Mouse (Mus musculus) forebrain, embryonic 16.5 days (tissue): ENCODE measurements around the gene Lipn. TPM values are rescaled to one million over a fixed set of nuclear protein-coding genes. Genes with fewer than 3 reads are reported as not detected.

Experiments used
- ATAC-seq: fragments of 200-750 bp; cut with Nextera tagmentation; 2 replicates; pipeline ENCODE4 v1.8.0; 2017; ENCODE audit warnings: mild to moderate bottlenecking, moderate library complexity
- H3K27ac ChIP-seq: fragments of 300-500 bp; sonication (generic); 2 replicates; pipeline ENCODE4 v1.5.1; 2014; ENCODE audit warnings: low read length, control low read depth
- H3K27me3 ChIP-seq: fragments of 300-500 bp; sonication (generic); replicated peaks from 2 replicates; pipeline ENCODE4 v1.6.1; 2014; ENCODE audit warnings: low read length; ENCODE audit not compliant: control insufficient read depth, insufficient read depth
- H3K36me3 ChIP-seq: fragments of 300-500 bp; sonication (generic); 2 replicates; pipeline ENCODE4 v1.6.1; 2014; ENCODE audit not compliant: control insufficient read depth, insufficient read depth
- H3K4me1 ChIP-seq: fragments of 300-500 bp; sonication (generic); replicated peaks from 2 replicates; pipeline ENCODE4 v1.6.1; 2014; ENCODE audit warnings: low read length; ENCODE audit not compliant: control insufficient read depth, insufficient read depth
- H3K4me2 ChIP-seq: fragments of 300-500 bp; sonication (generic); 2 replicates; pipeline ENCODE4 v1.6.1; 2014; ENCODE audit warnings: mild to moderate bottlenecking, low read length, control low read depth
- H3K4me3 ChIP-seq: fragments of 300-500 bp; sonication (generic); replicated peaks from 2 replicates; pipeline ENCODE4 v1.5.1; 2014; ENCODE audit warnings: mild to moderate bottlenecking, low read length, control low read depth
- H3K9ac ChIP-seq: fragments of 300-500 bp; sonication (generic); replicated peaks from 2 replicates; pipeline ENCODE4 v1.6.1; 2014; ENCODE audit warnings: low read depth, low read length, control low read depth
- H3K9me3 ChIP-seq: fragments of 300-500 bp; sonication (generic); 2 replicates; pipeline ENCODE4 v1.6.1; 2016; ENCODE audit warnings: low read length; ENCODE audit not compliant: control insufficient read depth
- WGBS: fragments of 180-500 bp; shearing (Covaris S2); extraction: QIAGEN DNeasy Blood & Tissue Kit; methylation state at CpG from one replicate; pipeline ENCODE4 v1.1.7; 2014; 5-methylcytosine and 5-hydroxymethylcytosine counted together
- polyA plus RNA-seq: library from polyadenylated mRNA; unstranded; fragments of >200 nt; fragmentation: Nextera tagmentation; extraction: Ambion mirVana; gene quantifications from 2 replicates; pipeline ENCODE4 v1.2.1, GENCODE M21; 2015

Lipn gene
- polyA plus RNA-seq, 1 experiment from 2014 or later: not detected

DNA sequence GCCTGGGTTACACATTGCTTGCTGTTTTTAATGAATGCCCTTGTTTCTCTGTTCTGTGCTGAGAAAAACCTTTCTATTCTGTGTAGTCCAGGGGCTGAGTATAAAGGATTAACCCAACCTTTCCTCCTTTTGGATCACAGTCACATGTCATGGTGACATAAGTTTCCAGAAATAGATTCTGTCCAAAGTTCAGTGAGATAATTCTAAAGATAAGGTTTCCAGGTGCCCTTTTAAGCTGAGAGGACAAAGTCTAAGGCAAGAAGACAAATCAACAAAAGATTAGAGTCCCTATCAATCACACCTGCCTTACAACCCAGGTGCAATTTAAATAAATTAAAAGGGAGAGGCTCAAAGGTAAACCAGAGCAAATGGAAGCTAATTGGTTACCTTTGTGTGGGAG is 7.1 kb downstream of the Lipn start:
- no peak overlapping the region for H3K27ac ChIP-seq
- no peaks in the 10 kb centered on the region for H3K4me1 ChIP-seq
- no peaks in the 10 kb centered on the region for H3K27me3 ChIP-seq
- H3K9me3 ChIP-seq: no peaks in the 10 kb centered on the region
- no peak for ATAC-seq
- no peak overlapping the region for H3K9ac ChIP-seq
- no peak overlapping the region for H3K4me3 ChIP-seq
- no peaks in the 10 kb centered on the region for H3K36me3 ChIP-seq
- H3K4me2 ChIP-seq: no peak overlapping the region

DNA sequence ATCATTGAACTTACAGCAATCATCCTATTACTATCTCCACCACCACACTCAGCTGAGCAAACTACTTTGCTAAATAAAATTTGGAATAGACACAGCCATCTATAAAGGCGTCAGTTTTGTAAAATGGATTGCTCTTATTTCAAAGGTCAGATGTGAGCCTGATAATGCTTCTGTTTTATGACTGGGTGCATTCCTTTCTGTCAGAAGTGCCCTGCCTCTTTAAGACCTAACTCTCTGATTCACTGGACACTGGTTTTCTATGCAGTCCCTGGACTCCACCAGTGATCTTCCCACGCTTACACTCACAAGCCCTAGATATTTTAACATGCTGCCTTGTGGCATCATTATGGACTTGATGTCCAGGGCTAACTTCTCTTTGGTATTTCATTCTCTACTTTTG is 11.0 kb downstream of the Lipn start:
- H3K9me3 ChIP-seq: no peaks in the 10 kb centered on the region
- H3K9ac ChIP-seq: no peak overlapping the region
- no peaks in the 10 kb centered on the region for H3K36me3 ChIP-seq
- H3K27ac ChIP-seq: no peak overlapping the region
- H3K4me3 ChIP-seq: no peak overlapping the region
- no peak for ATAC-seq
- H3K4me1 ChIP-seq: no peaks in the 10 kb centered on the region
- H3K27me3 ChIP-seq: no peaks in the 10 kb centered on the region
- 86% methylated on average over 2 of the region's 2 CpGs for WGBS
- H3K4me2 ChIP-seq: no peak overlapping the region

DNA sequence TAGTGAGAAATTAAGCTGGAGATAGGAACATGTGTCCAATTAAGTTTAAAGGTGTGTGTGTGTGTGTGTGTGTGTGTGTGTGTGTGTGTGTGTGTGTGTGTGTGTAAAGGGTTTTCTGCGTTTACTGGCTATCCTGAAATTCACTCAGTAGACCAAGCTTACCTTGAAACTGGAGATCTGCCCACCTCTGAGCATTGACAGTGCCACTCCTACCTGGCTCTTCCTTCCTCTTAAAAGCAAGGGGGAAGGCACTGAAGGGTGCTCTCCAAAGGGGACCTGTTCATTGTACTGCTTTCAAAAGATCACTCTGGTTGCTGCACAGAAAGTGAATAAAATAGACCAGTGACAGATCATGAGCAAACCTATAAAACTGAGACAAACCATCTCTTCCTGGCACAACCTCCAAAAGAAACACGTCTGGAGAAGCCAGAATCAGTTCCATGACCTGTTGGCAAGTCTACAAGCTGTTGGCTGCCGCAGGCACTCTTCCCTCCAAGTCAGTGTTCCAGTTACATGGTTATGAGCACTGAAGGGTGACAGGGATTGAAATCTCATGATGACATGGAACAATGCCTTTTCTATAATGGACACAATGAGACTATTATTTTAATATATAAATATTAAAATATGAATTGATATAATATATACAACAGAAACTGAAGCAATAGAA is 22.0 kb downstream of the Lipn start:
- Histone ChIP-seq H3K36me3 (no peaks in the 10 kb centered on the region), H3K4me3 (no peak overlapping the region), H3K27me3 (no peaks in the 10 kb centered on the region), H3K4me2 (no peak overlapping the region), H3K9ac (no peak overlapping the region), H3K9me3 (no peaks in the 10 kb centered on the region), H3K4me1 (no peaks in the 10 kb centered on the region), H3K27ac (no peak overlapping the region)
- 77% methylated on average over 3 of the region's 3 CpGs for WGBS
- ATAC-seq: no peak

DNA sequence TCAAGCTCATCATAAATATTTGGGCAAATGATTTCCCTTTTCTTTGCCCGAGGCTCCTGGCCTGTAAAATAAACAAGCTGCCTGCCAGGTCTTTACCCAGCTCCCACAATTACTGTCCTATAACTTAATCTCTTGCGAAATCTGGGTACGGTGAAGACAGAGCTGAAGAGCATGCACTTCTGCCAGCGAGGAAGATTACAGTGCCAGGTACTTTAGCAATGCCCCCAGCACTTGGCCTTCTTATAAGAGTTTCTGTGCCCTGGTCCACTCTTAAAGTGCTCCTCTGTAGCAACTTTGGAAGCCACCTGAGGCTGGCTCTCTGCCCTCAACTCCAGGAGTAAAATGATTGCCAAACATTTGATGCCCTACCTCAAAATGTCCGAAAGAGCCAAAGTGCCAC is 28.2 kb downstream of the Lipn start:
- Histone ChIP-seq H3K27ac (no peak overlapping the region), H3K36me3 (no peaks in the 10 kb centered on the region), H3K9me3 (no peaks in the 10 kb centered on the region), H3K4me2 (no peak overlapping the region), H3K27me3 (no peaks in the 10 kb centered on the region), H3K4me3 (no peak overlapping the region), H3K9ac (no peak overlapping the region), H3K4me1 (no peaks in the 10 kb centered on the region)
- no peak for ATAC-seq
- WGBS: 82% methylated on average over 5 of the region's 5 CpGs

DNA sequence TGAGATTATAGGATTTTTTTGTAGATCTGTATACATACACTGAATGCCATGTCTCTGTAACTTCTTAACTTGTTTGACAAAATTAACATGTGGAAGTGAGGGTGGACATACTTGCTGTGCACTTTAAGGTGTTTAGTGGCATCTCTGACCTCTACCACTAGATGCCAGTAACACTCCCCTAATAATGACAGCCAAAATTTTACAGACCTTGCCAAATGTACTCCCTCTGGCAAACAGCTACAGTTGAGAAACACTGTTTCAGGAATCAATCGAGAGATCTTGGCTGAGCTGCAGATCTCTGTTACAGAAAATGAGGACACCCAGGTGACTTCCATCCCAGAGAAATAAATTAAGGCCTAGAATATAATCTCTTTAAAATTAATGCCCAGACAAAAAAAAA is 29.1 kb downstream of the Lipn start:
- H3K27ac ChIP-seq: no peak overlapping the region
- no peaks in the 10 kb centered on the region for H3K36me3 ChIP-seq
- 63% methylated on average over 1 of the region's 1 CpGs for WGBS
- no peaks in the 10 kb centered on the region for H3K27me3 ChIP-seq
- no peak for ATAC-seq
- H3K4me1 ChIP-seq: no peaks in the 10 kb centered on the region
- H3K4me3 ChIP-seq: no peak overlapping the region
- no peaks in the 10 kb centered on the region for H3K9me3 ChIP-seq
- H3K4me2 ChIP-seq: no peak overlapping the region
- no peak overlapping the region for H3K9ac ChIP-seq

DNA sequence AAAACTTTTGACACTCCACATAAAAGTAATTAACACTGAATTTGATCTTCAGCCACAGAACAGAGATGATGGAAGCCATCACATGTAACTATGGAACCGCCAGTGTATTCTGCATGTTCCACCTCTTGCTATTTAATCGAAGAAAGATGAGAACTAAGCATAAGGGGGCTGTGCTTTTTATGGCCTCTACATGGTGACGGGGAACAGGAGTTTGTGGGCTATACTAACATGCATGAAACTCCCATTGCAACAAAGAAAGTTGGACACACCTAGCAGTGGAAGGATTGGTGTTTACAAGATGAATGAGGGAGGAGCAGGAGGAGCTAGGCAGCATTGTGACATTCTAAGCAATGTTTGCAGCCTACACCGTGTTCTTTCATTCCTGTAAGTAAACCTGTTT is 33.5 kb downstream of the Lipn start, which contains the start of gene Lipm:
TSS of gene Lipm (plus strand) at position 301 of the 400 bp plus-strand sequence.
- Histone ChIP-seq H3K27me3 (no peaks in the 10 kb centered on the region), H3K36me3 (no peaks in the 10 kb centered on the region), H3K9me3 (no peaks in the 10 kb centered on the region), H3K27ac (no peak within 1 kb of the TSS), H3K4me2 (no peak within 1 kb of the TSS), H3K4me3 (no peak within 1 kb of the TSS), H3K9ac (no peak within 1 kb of the TSS), H3K4me1 (no peaks in the 10 kb centered on the region)
- ATAC-seq: no peak
- 88% methylated on average over 4 of the region's 4 CpGs for WGBS

DNA sequence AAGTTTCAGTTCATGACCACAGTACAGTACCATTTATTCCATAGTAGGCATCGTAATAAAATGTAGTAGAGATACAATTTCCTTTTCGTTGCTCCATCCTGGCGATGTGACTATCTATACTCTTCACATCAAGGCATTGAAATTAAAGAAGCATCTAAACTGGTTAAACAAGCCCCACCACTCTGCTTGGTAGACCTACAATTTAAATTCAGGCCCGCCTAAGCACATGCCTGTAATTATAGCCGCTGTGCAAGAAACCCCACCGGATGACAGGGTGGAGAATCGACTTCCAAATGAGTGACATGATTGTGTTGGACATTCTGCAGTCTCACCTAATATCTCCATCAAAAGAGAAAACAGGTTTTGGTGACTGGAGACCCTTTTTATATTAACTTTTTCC is 34.7 kb downstream of the Lipn start:
- Histone ChIP-seq H3K27ac (no peak overlapping the region), H3K4me1 (no peaks in the 10 kb centered on the region)

DNA sequence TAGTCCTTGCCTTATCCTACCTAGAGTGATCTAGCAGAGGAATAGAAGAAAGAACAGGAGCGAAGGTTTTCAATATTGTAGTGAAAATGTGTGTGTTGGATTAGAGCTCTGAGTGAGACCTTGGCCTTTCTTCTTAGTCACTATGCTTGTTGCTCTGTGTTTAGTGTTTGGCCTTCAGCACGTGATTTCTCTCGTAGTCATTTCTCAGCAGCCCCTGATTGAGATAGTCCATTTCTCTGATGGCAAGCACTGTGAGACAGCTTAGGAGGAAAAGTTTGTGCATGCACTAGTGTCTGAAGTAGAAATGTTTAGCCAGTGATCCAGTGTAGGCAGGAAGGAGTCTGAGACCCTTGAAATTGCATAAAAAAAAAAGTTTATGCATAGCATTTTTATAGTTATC is 37.7 kb downstream of the Lipn start:
- Histone ChIP-seq H3K4me2 (no peak overlapping the region), H3K36me3 (no peaks in the 10 kb centered on the region), H3K9ac (no peak overlapping the region), H3K4me1 (no peaks in the 10 kb centered on the region), H3K27me3 (no peaks in the 10 kb centered on the region), H3K9me3 (no peaks in the 10 kb centered on the region), H3K4me3 (no peak overlapping the region), H3K27ac (no peak overlapping the region)
- 91% methylated on average over 3 of the region's 3 CpGs for WGBS
- ATAC-seq: no peak

More for the DNA sequence above, 34.7 kb downstream of the Lipn start:
- H3K9me3 ChIP-seq: no peaks in the 10 kb centered on the region
- H3K4me2 ChIP-seq: no peak overlapping the region
- 87% methylated on average over 7 of the region's 7 CpGs for WGBS
- no peak for ATAC-seq
- H3K27me3 ChIP-seq: no peaks in the 10 kb centered on the region
- no peak overlapping the region for H3K4me3 ChIP-seq
- H3K9ac ChIP-seq: no peak overlapping the region
- H3K36me3 ChIP-seq: no peaks in the 10 kb centered on the region

DNA sequence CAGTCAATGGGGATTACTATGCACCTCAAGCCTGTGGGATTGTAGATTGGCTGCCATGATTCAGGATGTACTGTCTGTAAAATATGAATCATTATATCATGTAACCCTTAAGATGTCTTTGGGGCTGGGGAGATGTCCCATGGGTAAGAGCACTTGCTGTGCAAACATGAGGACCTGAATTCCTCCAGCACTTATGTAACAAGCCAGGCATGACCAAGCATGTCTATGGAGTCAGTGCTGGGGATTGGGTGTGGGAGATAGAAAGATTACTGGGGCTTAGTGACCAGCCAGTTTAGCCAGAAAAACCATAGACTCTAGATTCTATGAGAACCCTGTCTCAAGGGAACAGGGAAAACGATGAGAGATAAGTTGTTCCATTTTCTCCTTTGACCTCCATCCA is 51.9 kb downstream of the Lipn start:
- no peaks in the 10 kb centered on the region for H3K27me3 ChIP-seq
- no peak overlapping the region for H3K4me2 ChIP-seq
- ATAC-seq: no peak
- WGBS: 91% methylated on average over 1 of the region's 1 CpGs
- no peaks in the 10 kb centered on the region for H3K36me3 ChIP-seq
- no peaks in the 10 kb centered on the region for H3K9me3 ChIP-seq
- no peak overlapping the region for H3K27ac ChIP-seq
- no peak overlapping the region for H3K9ac ChIP-seq
- H3K4me1 ChIP-seq: no peaks in the 10 kb centered on the region
- no peak overlapping the region for H3K4me3 ChIP-seq

DNA sequence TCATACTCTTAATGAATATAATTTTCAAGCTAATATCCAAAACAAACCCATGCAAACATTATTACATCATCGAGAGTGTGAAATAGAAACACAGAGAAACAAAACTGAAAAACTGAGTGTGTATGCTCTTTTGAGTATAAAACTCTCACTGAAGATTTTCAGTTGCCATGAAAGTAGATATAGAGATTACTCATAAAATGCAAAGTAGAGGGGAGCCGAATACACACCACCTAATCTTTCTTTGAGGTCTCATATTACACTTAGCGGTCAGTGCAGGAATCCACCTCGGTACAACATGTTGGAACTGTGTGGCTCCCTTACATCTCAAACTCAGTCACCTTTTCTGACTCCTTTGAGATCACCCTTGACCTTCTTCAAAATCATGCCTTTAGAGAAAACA is 52.5 kb downstream of the Lipn start:
- no peak overlapping the region for H3K9ac ChIP-seq
- no peaks in the 10 kb centered on the region for H3K9me3 ChIP-seq
- no peaks in the 10 kb centered on the region for H3K36me3 ChIP-seq
- ATAC-seq: no peak
- H3K27ac ChIP-seq: no peak overlapping the region
- no peak overlapping the region for H3K4me3 ChIP-seq
- 84% methylated on average over 4 of the region's 4 CpGs for WGBS
- no peaks in the 10 kb centered on the region for H3K27me3 ChIP-seq
- H3K4me2 ChIP-seq: no peak overlapping the region
- H3K4me1 ChIP-seq: no peaks in the 10 kb centered on the region
